In genomic region chr3:65958102-65958839, GRCm38 (mm10) we compare ENCODE assay signal across 8 mouse cellular contexts. TPM values are rescaled to one million over a fixed set of nuclear protein-coding genes. Genes with fewer than 3 reads are reported as not detected.
A peak's percentile ranks its signal among the peaks of the same experiment; 100 is the strongest.
DNase-seq lines count a peak whose midpoint lies in the region; ATAC-seq lines count a peak whose summit lies in the region.

Gene Ccnl1 (minus strand): TSS chr3:65958249.

- H3K27me3 ChIP-seq in hindbrain, embryonic 12.5 days, result no peaks in the 10 kb centered on the region

- H3K4me2 ChIP-seq in hindbrain, embryonic 12.5 days (replicated peaks), result peak within 1 kb of the TSS; percentile 84

- H3K36me3 ChIP-seq in hindbrain, embryonic 12.5 days, result peaks cover 19% of the 10 kb centered on the region

- H3K9me3 ChIP-seq in hindbrain, embryonic 12.5 days (replicated peaks), result no peaks in the 10 kb centered on the region

- peak within 1 kb of the TSS; percentile 100 for H3K27ac ChIP-seq in hindbrain, embryonic 12.5 days

- DNase-seq in R1 (ENCODE audit: low read depth, low spot score), result peak; percentile 84
- DNase-seq in cerebellum, postnatal 14 days, result peak; percentile 97 to 98
- peak; percentile 87 to 94 for DNase-seq in frontal cortex, postnatal 14 days (ENCODE audit: low spot score in 2 of 2)
- peak; percentile 95 to 96 for DNase-seq in layer of hippocampus, postnatal 14 days (ENCODE audit: low spot score in 2 of 2)
- peak; percentile 98 for DNase-seq in lung, postnatal 10 days
- peak; percentile 96 for DNase-seq in ovary, postnatal 14 days (ENCODE audit: low spot score)
- peak; percentile 94 to 96 for DNase-seq in thymus, postnatal 10 days (ENCODE audit: low spot score in 2 of 2)

- peak; percentile 95 for ATAC-seq in hindbrain, embryonic 12.5 days (ENCODE audit: low FRiP score)

- peak within 1 kb of the TSS; percentile 99 for H3K4me3 ChIP-seq in hindbrain, embryonic 12.5 days

- WGBS in hindbrain, embryonic 12.5 days, result under 1% methylated on average over 70 of the region's 70 CpGs

- peak within 1 kb of the TSS; percentile 100 for H3K9ac ChIP-seq in hindbrain, embryonic 12.5 days

- H3K4me1 ChIP-seq in hindbrain, embryonic 12.5 days, result peaks cover 29% of the 10 kb centered on the region

RNA-seq across cellular contexts. Expression of gene Ccnl1, which starts in this region (rescaled TPM):
- polyA plus RNA-seq in hindbrain, embryonic 12.5 days (2016; fragmentation: Nextera tagmentation; extraction: Ambion mirVana), result 122 and 123 TPM in 2 replicates
- 10 to 100 TPM; 52.3 to 59.4 TPM for total RNA-seq in layer of hippocampus, postnatal 14 days (2021)

Comparison
In these comparisons a context has a peak if more than half of its experiments do, and no peak if none do; other contexts are left out.
1. Peak in every context shown above with its lines: DNase-seq, ATAC-seq, H3K4me3 ChIP-seq and H3K27ac ChIP-seq.